Mouse (Mus musculus) megakaryocyte, adult 5-6 weeks (primary cell): ENCODE results near the gene Dlgap3. TPM values are rescaled to one million over a fixed set of nuclear protein-coding genes. Genes with fewer than 3 reads are reported as not detected.

Experiments used
- ATAC-seq: 2 replicates; pipeline ENCODE4 v1.8.0; 2016; ENCODE audit warnings: mild to moderate bottlenecking, inconsistent platforms; ENCODE audit not compliant: poor library complexity, severe bottlenecking
- total RNA-seq, 2 experiments: library from RNA; stranded (forward) in 1 of 2; stranded (reverse) in 1 of 2; fragments of 153-499, 151-499 nt in 1 of 2; fragments of 221-1000, 200-1000 nt in 1 of 2; gene quantifications; 2 replicates each; pipeline versions ENCODE4 v1.2.3 to v1.2.4; 2015 to 2017

Dlgap3 gene
- total RNA-seq, 2 experiments from 2014 or later = not detected

GRCm38 (mm10) chr4:127258186-127258897 is 89.3 kb downstream of the Dlgap3 start:
- ATAC-seq = no peak

GRCm38 (mm10) chr4:127261601-127262000 is 92.6 kb downstream of the Dlgap3 start:
- no peak for ATAC-seq

GRCm38 (mm10) chr4:127263438-127264182 is 94.6 kb downstream of the Dlgap3 start:
- ATAC-seq = no peak

- ATAC-seq = no peak
Measured at GRCm38 (mm10) chr4:127264183-127264554, 95.2 kb downstream of the Dlgap3 start.

GRCm38 (mm10) chr4:127278451-127279001 is 109.5 kb downstream of the Dlgap3 start:
- no peak for ATAC-seq

- no peak for ATAC-seq
Measured at GRCm38 (mm10) chr4:127279241-127279640, 110.2 kb downstream of the Dlgap3 start.

Other genes with a start within 250 kb of the Dlgap3 start
- 14.8 and 26.5 TPM in 2 replicates for gene Zmym4, start 201.1 kb upstream of the Dlgap3 start, total RNA-seq (2015)
- 19.9 and 27.3 TPM in 2 replicates for gene Zmym4, start 201.1 kb upstream of the Dlgap3 start, total RNA-seq (2017)
- gene Sfpq, start 147.9 kb upstream of the Dlgap3 start, total RNA-seq (2015) = 311 and 315 TPM in 2 replicates
- gene Sfpq, start 147.9 kb upstream of the Dlgap3 start, total RNA-seq (2017) = 566 and 688 TPM in 2 replicates
- gene Zmym1, start 108.1 kb upstream of the Dlgap3 start, total RNA-seq (2015) = 7.3 and 11.9 TPM in 2 replicates
- gene Zmym1, start 108.1 kb upstream of the Dlgap3 start, total RNA-seq (2017) = 8.7 and 9.7 TPM in 2 replicates
- gene Zmym6, start 91.8 kb upstream of the Dlgap3 start, total RNA-seq (2015) = 5.2 and 6.8 TPM in 2 replicates
- 8.1 and 9.1 TPM in 2 replicates for gene Zmym6, start 91.8 kb upstream of the Dlgap3 start, total RNA-seq (2017)
- gene Tmem35b, start 45.5 kb upstream of the Dlgap3 start, total RNA-seq (2015) = 11.8 and 13.9 TPM in 2 replicates
- 8.2 and 8.6 TPM in 2 replicates for gene Tmem35b, start 45.5 kb upstream of the Dlgap3 start, total RNA-seq (2017)
- 33.9 and 37.3 TPM in 2 replicates for gene Smim12, start 74.6 kb downstream of the Dlgap3 start, total RNA-seq (2015)
- gene Smim12, start 74.6 kb downstream of the Dlgap3 start, total RNA-seq (2017) = 33.7 and 39.3 TPM in 2 replicates
- gene Gja4, start 144.8 kb downstream of the Dlgap3 start, total RNA-seq (2015) = 0.27 TPM in 1 of 2 replicates, not detected in the other
- not detected in 2 replicates for gene Gja4, start 144.8 kb downstream of the Dlgap3 start, total RNA-seq (2017)
- 0.25 TPM in 1 of 2 replicates, not detected in the other for gene Gjb3, start 161.6 kb downstream of the Dlgap3 start, total RNA-seq (2015)
- 0.08 TPM in 1 of 2 replicates, not detected in the other for gene Gjb3, start 161.6 kb downstream of the Dlgap3 start, total RNA-seq (2017)
- not detected in 2 replicates for gene Gjb4, start 184.9 kb downstream of the Dlgap3 start, total RNA-seq (2015)
- 0.07 TPM in 1 of 2 replicates, not detected in the other for gene Gjb4, start 184.9 kb downstream of the Dlgap3 start, total RNA-seq (2017)
- gene Gjb5, start 189.0 kb downstream of the Dlgap3 start, total RNA-seq (2015) = not detected in 2 replicates
- gene Gjb5, start 189.0 kb downstream of the Dlgap3 start, total RNA-seq (2017) = not detected in 2 replicates